Mouse (Mus musculus): ENCODE results near the gene Tmem186. TPM values are rescaled to one million over a fixed set of nuclear protein-coding genes. Genes with fewer than 3 reads are reported as not detected.

Tmem186 gene
- 12.5 and 15.1 TPM in 2 replicates for polyA plus RNA-seq (2012; rRNA removed; ENCODE audit: low replicate concordance)

DNA sequence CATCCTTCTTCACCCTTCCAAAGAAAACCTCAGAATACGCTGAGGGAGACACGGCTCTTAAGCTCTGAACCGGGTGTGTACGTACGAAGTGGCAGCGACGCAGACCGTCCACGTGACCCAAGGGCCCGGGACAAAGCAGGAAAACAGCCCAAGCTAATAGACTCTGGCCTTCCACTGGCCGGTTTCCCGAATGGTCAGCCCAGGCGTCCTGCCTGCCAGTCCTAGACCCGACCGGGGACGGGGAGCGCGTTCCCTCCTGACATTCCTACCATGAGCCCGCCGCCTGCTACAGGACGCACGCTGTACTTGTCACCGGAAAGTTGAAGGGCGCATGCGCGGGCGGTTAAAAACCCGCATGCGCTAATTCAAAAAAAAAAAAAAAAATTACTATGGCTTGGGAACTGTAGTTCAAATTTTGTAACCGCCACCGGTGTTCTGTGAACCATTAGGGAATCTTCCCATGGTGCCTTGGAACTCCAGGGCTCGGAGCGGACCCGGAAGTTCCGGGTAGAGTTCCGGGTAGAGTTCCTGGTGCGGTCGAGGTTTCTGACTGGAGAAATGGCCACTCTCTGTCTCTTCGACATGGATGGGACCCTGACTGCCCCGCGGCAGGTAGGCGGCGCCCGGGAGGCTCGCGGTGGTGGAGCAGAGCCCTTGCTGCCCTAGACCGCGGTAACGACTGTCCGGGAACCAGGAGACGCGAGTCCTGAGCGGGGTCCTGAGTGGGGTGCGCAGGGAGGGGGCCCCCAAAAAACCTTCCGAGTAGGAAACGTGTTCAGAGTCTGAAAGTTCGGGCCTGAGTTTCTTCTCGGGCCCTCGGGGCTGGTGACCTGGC lies at the start of gene Tmem186, which contains the start of gene Pmm2:
Gene Tmem186, minus strand, starts transcription at position 496 of the 835 bp plus-strand sequence.
Gene Pmm2, plus strand, starts transcription at position 458 of the 835 bp plus-strand sequence.

DNA sequence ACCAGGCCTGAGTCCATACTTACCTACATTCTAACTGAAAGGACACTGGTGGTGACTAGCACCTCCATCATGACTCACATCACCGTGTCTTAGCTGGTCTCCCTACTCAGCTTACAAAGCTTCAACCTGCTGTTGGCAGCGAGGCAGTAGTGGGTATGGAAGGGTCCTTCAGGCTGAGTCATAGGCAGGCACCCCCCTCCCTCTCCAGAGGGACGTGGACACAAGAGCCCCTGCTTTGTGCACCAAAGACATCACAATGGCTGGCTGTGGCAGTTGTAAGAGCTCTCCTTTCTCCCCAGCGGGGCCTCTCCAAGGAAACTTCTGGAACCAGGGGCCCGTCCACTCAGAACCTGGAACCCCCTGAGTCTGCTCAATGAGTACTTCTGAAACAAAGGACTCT lies 43.0 kb upstream of the Tmem186 start, which contains the start of gene Gm5767:
Gene Gm5767, plus strand, starts transcription at position 301 of the 400 bp plus-strand sequence.

DNA sequence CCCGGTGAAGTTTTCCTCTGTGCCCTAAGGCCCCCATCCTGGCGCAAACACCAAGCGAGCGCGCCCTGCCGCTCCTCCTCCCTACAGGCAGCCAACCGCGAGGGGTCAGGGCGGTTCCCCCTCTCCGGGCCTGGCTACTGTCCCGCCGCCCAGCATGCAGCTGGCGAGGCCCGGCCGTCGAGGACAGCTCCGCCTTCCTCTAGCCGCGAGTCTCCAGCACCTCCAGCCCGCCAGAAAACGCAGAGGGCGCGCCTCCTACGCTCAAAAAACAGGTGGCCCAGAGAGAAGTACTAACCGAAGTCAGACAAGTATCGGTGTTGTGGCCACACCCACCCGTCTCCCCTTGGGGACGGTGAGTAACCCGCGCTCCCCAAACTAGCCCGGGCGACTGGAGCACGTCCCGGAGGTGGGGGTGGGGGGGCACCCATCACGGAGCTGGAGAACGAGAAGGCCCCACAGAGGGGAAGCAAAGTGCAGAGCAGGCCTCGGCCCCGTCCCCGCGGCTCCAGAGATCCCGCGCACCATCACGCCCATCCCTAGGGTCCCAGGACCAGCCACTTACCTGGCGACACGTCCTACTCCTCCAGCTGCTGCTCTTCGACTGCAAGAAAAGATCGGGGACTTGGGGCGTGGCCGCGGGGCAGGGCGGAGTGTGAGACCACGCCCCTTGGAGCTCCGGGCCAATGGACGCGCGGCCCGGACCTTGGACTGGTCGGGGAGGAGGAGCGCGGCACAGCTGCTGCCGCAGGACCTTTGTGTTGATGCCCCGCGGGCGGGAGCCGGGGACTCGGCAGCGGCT lies 34.2 kb upstream of the Tmem186 start, which contains the start of gene Carhsp1:
Gene Carhsp1, minus strand, starts transcription at position 605 of the 799 bp plus-strand sequence.

Other genes starting within 250 kb of the Tmem186 start
- not detected in 2 replicates for gene Tmem114, start 212.6 kb downstream of the Tmem186 start, polyA plus RNA-seq (2012; rRNA removed; ENCODE audit: low replicate concordance)
- 24.4 and 65.7 TPM in 2 replicates for gene Mettl22, start 166.9 kb downstream of the Tmem186 start, polyA plus RNA-seq (2012; rRNA removed; ENCODE audit: low replicate concordance)
- gene Abat, start 124.3 kb downstream of the Tmem186 start, polyA plus RNA-seq (2012; rRNA removed; ENCODE audit: low replicate concordance): 3.3 and 6.9 TPM in 2 replicates
- 61.5 and 84.5 TPM in 2 replicates for gene Pmm2, start within 50 bp of the Tmem186 start, polyA plus RNA-seq (2012; rRNA removed; ENCODE audit: low replicate concordance)
- 117 and 125 TPM in 2 replicates for gene Carhsp1, start 34.4 kb upstream of the Tmem186 start, polyA plus RNA-seq (2012; rRNA removed; ENCODE audit: low replicate concordance)
- gene Gm5767, start 43.1 kb upstream of the Tmem186 start, polyA plus RNA-seq (2012; rRNA removed; ENCODE audit: low replicate concordance): 1.6 TPM in 1 of 2 replicates, not detected in the other
- 16.8 and 29.4 TPM in 2 replicates for gene Usp7, start 154.6 kb upstream of the Tmem186 start, polyA plus RNA-seq (2012; rRNA removed; ENCODE audit: low replicate concordance)
- gene 1810013L24Rik, start 192.4 kb upstream of the Tmem186 start, polyA plus RNA-seq (2012; rRNA removed; ENCODE audit: low replicate concordance): 17.6 and 25.3 TPM in 2 replicates